ENCODE assay signal across 11 mouse cellular contexts in genomic region chr2:117913846-117914245, GRCm38 (mm10).
DNase-seq lines count a peak whose midpoint lies in the region; ATAC-seq and TF ChIP-seq lines count a peak whose summit lies in the region.
"Had no signal": no experiment of that assay in that cellular context is flagged by ENCODE, and none has a peak within 500 bp of the region (broad histone marks: within the 10 kb centered on the region; RNA-seq: fewer than 3 reads in every experiment).

No protein-coding gene starts in this region.

- H3K4me1 ChIP-seq in midbrain, postnatal 0 days (ENCODE audit: insufficient read depth, low read length), result no peaks in the 10 kb centered on the region
- H3K4me1 ChIP-seq in midbrain, embryonic 16.5 days (ENCODE audit: control insufficient read depth, insufficient read depth, low read length), result no peaks in the 10 kb centered on the region
- no peaks in the 10 kb centered on the region for H3K4me1 ChIP-seq in hindbrain, embryonic 10.5 days (replicated peaks)
- H3K4me1 ChIP-seq: hindbrain, embryonic 12.5 days had no signal

- no peak overlapping the region for H3K4me2 ChIP-seq in midbrain, postnatal 0 days (ENCODE audit: low read depth, low read length, poor library complexity, severe bottlenecking)
- H3K4me2 ChIP-seq in midbrain, embryonic 16.5 days (ENCODE audit: low read length), result no peak overlapping the region
- H3K4me2 ChIP-seq: hindbrain, embryonic 12.5 days; lung, embryonic 15.5 days had no signal

- WGBS in midbrain, postnatal 0 days, result 94% methylated on average over 4 of the region's 4 CpGs
- WGBS in midbrain, embryonic 16.5 days, result 95% methylated on average over 4 of the region's 4 CpGs
- 93% methylated on average over 4 of the region's 4 CpGs for WGBS in hindbrain, embryonic 10.5 days

- TF ChIP-seq CTCF in midbrain, postnatal 0 days (IDR thresholded peaks at IDR 0.05), result peak; percentile 7; the same call in 1 of the 2 replicates

- H3K27ac ChIP-seq in midbrain, postnatal 0 days (ENCODE audit: low read depth, low read length), result no peak overlapping the region
- no peak overlapping the region for H3K27ac ChIP-seq in midbrain, embryonic 16.5 days (ENCODE audit: low read length)
- no peak overlapping the region for H3K27ac ChIP-seq in hindbrain, embryonic 10.5 days
- H3K27ac ChIP-seq: hindbrain, embryonic 12.5 days; lung, embryonic 15.5 days had no signal

- no peaks in the 10 kb centered on the region for H3K36me3 ChIP-seq in midbrain, postnatal 0 days (ENCODE audit: insufficient read depth, low read length)
- no peaks in the 10 kb centered on the region for H3K36me3 ChIP-seq in midbrain, embryonic 16.5 days (ENCODE audit: control insufficient read depth, insufficient read depth, low read length)
- H3K36me3 ChIP-seq in hindbrain, embryonic 10.5 days, result no peaks in the 10 kb centered on the region
- H3K36me3 ChIP-seq: hindbrain, embryonic 12.5 days; lung, embryonic 15.5 days had no signal

- no peak for ATAC-seq in midbrain, postnatal 0 days (ENCODE audit: low FRiP score)
- ATAC-seq in midbrain, embryonic 16.5 days, result no peak
- ATAC-seq in granulocyte monocyte progenitor cell, adult 5-6 weeks (replicated peaks; ENCODE audit: poor library complexity, severe bottlenecking), result peak; percentile 100
- ATAC-seq in neutrophil, adult 5-6 weeks (ENCODE audit: extremely low read depth, insufficient number of reproducible peaks, low FRiP score, poor library complexity, severe bottlenecking), result peak; percentile 93

- H3K4me3 ChIP-seq in midbrain, postnatal 0 days (ENCODE audit: low read depth, low read length), result no peak overlapping the region
- no peak overlapping the region for H3K4me3 ChIP-seq in midbrain, embryonic 16.5 days (ENCODE audit: low read depth, low read length)
- no peak overlapping the region for H3K4me3 ChIP-seq in hindbrain, embryonic 10.5 days
- H3K4me3 ChIP-seq: hindbrain, embryonic 12.5 days; lung, embryonic 15.5 days had no signal

- no peak overlapping the region for H3K9ac ChIP-seq in midbrain, postnatal 0 days (replicated peaks; ENCODE audit: low read length, poor library complexity, severe bottlenecking)
- no peak overlapping the region for H3K9ac ChIP-seq in midbrain, embryonic 16.5 days (ENCODE audit: low read depth, low read length)
- H3K9ac ChIP-seq: hindbrain, embryonic 12.5 days; lung, embryonic 15.5 days had no signal

- peak; percentile 91 for DNase-seq in heart, adult 11 months
- DNase-seq in heart, adult 8-10 months (ENCODE audit: low spot score), result no peak
- DNase-seq in midbrain, postnatal 0 days (ENCODE audit: low spot score), result no peak
- no peak for DNase-seq in cerebellum, adult 9-11 months
- no peak for DNase-seq in hindbrain, embryonic 10.5 days (ENCODE audit: low spot score)
- DNase-seq: gastrocnemius, postnatal 25 days had no signal

- no peaks in the 10 kb centered on the region for H3K27me3 ChIP-seq in midbrain, postnatal 0 days (ENCODE audit: insufficient read depth, low read length)
- H3K27me3 ChIP-seq in midbrain, embryonic 16.5 days (ENCODE audit: control insufficient read depth, insufficient read depth, low read depth, low read length), result no peaks in the 10 kb centered on the region
- H3K27me3 ChIP-seq in hindbrain, embryonic 10.5 days (ENCODE audit: insufficient read depth, poor library complexity, severe bottlenecking), result no peaks in the 10 kb centered on the region
- H3K27me3 ChIP-seq: hindbrain, embryonic 12.5 days; lung, embryonic 15.5 days had no signal

- H3K9me3 ChIP-seq in midbrain, postnatal 0 days (ENCODE audit: low read length), result no peaks in the 10 kb centered on the region
- no peaks in the 10 kb centered on the region for H3K9me3 ChIP-seq in midbrain, embryonic 16.5 days (replicated peaks; ENCODE audit: control insufficient read depth, low read length, poor library complexity, severe bottlenecking)
- H3K9me3 ChIP-seq in hindbrain, embryonic 10.5 days, result no peaks in the 10 kb centered on the region
- H3K9me3 ChIP-seq: hindbrain, embryonic 12.5 days; lung, embryonic 15.5 days had no signal

Comparison
In these comparisons a context has a peak if more than half of its experiments do, and no peak if none do; other contexts are left out.
1. ATAC-seq: peak in granulocyte monocyte progenitor cell, adult 5-6 weeks (single experiment) and neutrophil, adult 5-6 weeks (single experiment); none in midbrain, postnatal 0 days (single experiment) and midbrain, embryonic 16.5 days (single experiment).